Mouse (Mus musculus) stomach, postnatal 0 days (tissue): ENCODE measurements at regions not wholly inside any gene's neighbourhood (a gene's known extent, or its start where the extent isn't known, plus 50 kb on each side); places are given as distances from the start of the nearest gene placed in this dataset.

Source experiments
- CTCF ChIP-seq: IDR thresholded peaks from 2 replicates; pipeline ENCODE4 v1.5.1; 2016; ENCODE audit warnings: antibody characterized with exemption, low read depth, mild to moderate bottlenecking, moderate library complexity
- EP300 ChIP-seq: optimal IDR thresholded peaks from 2 replicates; pipeline ENCODE3; 2016; ENCODE audit warnings: antibody characterized with exemption

- TF ChIP-seq CTCF (no peak), EP300 (no peak)
Measured at GRCm38 (mm10) chr15:93710493-93711149, 114.9 kb upstream of the Prickle1 start.
